Mouse (Mus musculus) T-helper 17 cell (primary cell): ENCODE data around the gene Schip1.

Experiments
- in situ Hi-C, 2 experiments: fragments of 300-600 bp; cut with MboI, MseI; formaldehyde crosslinking; loops; 1 replicate in 1 of 2; 2 replicates in 1 of 2; pipeline ENCODE4 v1.15.1; 2025; ENCODE audit warnings: high pct_unique_total_duplicates in 2 of 2

The Schip1 gene

DNA sequence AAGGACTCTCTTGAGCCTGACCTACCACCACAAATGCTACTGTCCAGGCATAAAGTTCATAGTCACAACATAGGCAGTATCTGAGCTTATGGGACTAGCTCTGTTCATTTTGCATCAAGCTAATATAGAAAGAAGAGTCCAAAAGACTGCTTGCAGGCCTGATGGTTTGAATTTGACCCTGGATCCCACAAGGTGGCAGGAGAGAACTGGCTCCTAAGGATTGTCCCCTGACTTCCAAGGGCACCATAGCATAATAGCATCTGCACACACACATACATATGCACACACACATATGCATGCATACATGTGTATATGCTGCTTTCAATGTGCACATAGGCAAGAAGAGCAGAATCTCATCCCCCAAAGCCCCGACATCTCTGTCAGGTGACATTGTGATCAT, 405.0 kb downstream of the Schip1 start:
- in situ Hi-C loops, result no loop called here

DNA sequence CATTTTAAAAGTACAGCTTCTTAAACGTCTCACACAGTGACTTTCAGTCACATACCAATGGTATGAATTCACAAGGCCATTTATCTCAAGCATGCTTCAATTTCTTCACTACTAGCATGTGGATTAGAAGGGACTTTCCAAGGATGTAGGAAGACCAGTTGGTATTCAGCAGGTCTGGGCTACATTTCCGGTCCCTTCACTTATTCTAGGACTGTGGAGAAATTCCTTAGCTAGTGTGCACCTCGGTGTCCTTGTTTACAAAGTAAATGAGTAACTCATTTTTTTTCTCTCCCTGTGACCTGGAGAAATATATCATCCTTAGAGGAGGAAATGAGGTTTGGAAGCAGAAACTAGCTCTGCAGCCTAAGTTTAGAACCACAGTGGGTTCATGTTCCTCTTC, 405.5 kb downstream of the Schip1 start:
- in situ Hi-C loops, result no loop called here

DNA sequence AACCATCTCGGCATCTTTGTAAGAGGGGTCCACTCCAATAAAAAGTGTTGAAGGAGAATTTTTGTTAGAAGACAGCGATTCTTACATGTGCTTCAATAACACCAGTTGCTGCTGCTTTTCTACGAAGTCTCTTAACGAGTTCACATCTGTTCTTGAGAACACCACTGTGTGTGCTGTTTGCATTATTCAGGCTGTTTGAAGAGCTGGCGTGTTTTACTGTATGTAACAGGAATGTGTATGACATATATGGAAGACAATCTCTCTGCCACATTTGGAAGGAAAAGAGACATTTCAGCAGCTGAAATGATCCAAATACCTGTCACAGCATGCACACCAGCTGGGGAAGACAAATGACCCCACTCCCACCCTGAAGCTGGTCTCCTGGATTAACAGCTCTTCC, 406.0 kb downstream of the Schip1 start:
- in situ Hi-C loops, result no loop called here

DNA sequence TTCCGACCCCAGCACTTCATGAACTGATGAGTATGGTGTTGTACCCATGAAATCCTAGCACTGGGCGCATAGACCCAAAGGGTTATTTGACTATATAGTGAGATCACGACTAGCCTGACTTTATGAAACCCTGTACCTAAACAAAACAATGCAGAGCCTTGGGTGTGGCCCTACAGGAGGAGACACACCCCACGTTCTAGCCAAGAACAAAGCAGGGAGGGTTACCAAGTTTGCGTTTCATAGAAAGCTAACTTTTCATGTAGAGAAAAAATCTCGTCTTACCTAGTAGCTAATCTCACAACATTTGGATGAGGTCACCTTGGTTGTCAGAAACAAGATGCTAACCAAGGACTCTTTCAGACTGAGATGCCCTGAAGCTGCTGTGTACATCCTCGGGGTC, 411.7 kb downstream of the Schip1 start:
- in situ Hi-C loops, result no loop called here

DNA sequence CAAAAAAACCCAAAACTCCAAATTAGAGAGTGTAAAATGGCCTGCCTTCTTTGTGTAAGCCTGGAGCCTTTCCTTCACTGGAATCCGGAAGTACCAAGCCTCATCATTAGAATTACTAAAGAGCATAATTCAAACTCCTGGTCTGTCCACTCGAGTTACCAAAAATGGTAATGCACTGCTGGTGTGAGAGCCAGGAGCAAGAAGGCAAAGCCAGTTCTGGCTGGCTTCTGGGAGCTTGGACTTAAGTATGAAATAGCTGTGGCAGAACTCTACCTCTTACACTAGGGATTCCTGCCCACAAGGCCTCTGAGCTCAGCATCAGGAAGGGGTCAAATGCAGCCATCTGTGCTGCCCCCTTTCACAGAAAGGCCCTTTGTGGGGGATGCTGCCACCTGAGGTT, 412.9 kb downstream of the Schip1 start:
- in situ Hi-C loops, result no loop called here

DNA sequence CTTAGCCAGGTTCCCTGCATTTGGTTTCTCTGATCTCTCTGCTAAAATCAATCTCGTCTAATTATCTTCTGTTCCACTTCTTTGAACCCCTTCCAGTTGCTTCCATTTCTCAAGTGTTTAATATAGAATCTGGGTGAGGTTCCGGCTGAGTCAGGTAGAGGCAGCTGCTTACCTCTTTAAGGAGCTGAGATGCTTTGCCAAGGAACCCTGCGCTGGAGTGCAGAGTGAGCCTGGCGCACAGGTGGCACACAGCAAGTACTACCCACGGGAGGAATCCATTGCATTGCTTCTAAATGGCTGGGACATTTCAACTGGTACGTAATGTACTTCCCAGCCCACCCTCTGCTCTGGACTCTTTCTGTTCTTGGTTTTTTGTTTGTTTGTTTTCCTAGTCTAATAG, 414.7 kb downstream of the Schip1 start:
- in situ Hi-C loops, result no loop called here

DNA sequence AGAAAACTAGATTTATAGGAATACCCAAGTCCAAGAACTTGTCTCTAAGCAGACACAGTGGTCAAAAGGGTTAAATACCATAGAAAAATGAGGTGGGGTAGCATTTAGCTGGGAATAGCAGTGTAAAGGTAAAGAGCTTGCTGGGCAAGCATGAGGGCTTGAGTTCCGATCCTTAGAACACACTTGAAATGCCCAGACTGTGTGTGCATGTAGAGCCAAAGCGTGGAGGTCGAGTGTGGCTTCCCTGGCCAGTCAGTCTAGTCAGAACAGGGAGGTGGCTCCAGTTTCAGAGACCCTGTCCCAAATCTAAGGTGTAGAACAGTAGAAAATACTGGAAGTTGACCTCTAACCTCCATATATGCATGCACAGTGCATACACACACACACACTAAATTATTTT, 418.9 kb downstream of the Schip1 start:
- in situ Hi-C loops, result no loop called here

DNA sequence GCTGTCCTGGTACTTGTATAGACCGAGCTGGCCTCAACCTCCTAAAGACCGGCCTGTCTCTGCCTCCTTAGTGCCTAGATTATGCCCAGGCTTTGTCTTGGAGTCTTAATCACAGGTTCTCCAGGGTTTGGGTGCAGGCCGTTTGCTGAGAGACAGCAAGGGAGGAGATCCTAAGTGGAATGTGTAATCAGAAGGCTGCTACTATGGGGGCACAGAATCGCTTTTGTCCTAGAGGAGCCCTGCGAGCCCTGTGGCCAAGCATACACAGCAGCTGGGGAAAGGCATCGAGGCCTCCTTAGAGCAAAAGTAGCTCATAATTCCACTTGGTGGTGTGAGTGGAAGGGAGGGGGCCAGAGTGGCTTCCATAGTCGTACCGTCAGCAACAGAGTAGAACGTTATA, 419.4 kb downstream of the Schip1 start:
- in situ Hi-C loops, result no loop called here

DNA sequence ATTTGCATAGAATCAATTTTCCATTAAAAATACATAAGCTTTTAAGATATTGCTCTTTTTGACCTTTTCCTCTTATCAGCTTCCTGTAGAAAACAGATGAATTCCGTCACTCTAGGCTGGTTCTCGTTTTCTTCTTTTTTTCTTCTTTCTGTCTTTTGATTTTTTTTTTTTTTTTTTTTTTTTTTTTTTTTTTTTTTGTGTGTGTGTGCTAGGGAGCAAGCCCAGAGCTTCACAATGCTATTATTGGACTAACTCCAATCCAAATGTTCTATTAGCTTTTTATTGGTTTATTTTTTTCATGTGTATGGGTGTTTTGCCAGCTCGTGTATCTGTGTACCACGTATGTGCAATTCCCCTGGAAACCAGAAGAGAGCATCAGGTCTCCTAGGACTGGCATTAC, 420.0 kb downstream of the Schip1 start:
- in situ Hi-C loops, result no loop called here

DNA sequence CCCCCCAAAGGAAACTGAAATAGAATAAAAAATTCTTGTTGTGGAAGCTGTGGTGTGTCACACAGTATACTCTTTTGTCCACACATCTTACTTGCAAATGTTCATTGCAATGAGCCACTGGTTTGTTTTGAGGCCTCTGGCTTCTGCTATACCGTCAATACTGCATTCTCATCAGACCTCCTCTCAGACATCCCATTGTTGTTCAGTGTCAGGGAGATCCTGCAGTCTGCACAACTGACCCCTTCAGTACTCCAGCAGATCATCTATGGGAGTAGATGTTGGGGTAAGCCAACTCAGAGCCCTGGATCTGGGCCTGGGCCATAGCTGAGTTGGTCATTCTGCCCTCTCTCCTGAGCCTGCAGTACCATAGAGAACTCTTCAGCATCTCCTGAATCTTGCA, 423.0 kb downstream of the Schip1 start:
- in situ Hi-C loops, result no loop called here

DNA sequence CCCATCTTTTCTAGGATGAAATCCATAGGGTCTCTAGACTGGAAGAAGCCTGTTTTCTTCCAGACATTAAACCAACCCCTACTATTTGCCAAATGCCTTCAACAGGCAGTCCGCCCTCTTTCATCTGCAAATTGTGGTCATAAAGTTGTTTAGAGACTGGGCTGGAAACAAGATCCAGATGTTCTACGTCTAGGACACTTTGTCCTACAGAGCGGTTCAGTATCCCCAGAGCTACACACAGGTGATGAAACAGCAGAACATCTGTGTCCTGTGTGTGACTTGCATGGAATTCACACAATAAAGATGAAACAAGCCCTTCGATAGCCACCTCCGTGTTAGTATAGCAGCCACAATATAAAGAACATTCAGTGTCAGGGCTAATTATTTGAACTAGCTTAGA, 423.7 kb downstream of the Schip1 start:
- in situ Hi-C loops, result no loop called here

DNA sequence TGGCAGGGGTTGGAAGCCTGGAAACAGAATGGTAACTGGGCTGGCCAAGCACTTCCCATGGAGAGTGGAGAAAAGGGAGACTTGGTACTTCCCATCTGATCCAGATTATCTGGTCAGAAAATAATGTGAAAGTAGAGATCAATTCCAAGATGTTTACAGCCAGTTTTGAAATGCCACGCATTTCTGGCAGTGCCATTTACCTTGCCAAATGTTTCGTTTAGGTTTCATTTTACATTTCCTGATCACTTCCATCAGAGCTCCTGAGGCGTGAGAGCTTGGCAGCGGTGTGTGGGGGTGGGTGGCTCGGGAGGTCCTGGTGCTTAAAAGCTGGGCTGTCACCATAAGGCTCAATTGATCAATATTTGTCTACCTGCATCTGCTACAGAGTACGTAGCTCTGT, 426.9 kb downstream of the Schip1 start:
- in situ Hi-C loops, result no loop called here

DNA sequence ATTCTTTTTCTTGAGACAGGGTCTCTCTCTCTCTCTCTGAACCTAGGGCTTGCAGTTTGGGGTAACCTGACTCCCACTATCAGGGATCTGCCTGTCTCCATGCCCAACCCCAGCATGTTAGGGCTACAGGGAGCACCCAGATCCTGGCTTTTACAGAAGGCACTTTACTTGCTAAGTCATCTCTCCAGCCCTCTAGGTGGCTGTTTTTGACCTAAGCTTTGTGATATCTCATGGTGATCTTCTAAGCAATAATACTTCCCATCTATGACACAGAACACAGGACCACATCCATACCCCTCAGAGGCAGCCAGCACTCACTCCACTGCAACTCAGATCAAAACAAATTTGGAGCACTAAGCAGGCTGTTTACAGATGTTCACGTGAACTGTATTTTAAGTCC, 427.5 kb downstream of the Schip1 start:
- in situ Hi-C loops, result no loop called here

DNA sequence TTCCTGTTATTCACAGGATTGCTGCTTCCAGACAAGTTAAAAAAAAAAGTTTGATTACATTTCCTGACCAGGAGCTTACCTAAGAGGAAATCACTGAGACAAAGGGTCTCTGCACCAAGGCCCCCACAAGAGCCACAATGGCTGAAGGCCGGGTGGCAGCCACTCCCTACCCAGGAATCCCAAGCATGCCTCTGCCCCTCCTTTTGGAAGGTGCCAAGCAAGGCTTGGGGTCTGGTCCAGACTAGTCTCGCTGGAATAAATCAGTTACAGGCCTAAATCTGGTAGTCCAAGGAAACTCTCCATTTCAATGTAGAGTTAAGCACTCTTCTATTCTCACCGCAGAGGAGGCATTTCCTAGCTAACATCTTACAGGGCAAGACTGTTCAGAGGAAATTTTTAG, 427.9 kb downstream of the Schip1 start:
- in situ Hi-C loops, result no loop called here

DNA sequence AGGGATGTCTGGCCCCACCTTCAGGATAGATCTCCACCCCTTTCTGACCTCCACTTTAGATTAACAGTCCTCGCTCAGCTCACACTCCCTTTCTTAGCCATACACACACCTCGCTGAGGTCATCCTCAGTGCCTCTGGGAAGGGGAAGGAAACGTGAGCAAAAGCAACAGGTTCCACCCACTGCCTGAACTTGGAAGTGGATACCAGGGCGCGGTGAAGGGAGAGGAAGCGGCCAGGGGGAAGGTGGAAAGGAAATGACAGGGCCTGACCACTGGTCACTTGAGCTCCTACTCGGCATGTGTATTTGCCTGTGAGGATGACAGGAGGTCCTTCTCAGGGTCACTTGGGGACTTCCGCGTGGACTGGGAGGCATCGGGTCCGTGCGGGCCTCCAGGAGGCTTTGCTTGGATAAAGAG, 428.6 kb downstream of the Schip1 start:
- in situ Hi-C loops, result no loop called here

DNA sequence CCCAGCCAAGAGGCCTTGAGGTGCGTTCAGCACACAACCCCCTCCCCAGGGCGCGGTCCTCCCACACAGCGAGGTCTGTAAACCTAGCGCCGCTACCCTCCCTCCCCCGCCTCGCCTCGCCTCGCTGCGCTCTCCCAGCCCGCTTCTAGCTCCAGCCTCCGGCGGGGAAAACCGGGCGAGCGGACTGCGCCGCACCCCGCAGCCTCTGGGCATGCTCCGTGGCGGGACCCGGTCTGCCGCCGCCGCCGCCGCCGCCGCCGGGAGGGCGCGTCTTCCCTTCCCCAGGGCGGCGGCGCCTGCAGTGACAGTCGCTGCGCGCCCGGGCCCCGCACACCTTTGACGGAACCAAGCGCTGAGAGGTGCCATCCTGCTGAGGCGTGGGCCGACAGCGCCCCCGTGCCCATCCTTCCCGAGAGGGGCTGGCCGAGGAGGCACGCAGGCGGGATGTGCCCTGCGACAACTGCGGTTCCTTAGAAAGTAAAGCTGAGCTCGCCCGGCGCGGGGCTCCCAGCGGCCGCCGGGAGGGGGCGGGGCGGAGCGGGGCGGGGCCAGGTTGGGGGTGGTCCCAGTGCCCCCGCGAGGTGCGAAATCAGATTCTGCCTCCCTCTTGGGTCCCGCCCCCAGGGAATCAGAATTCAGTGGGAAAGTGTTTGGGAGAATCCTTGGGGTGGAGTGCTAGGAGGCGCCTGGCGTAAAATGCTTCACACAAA, 429.1 kb downstream of the Schip1 start:
- in situ Hi-C loops, result no loop called here

DNA sequence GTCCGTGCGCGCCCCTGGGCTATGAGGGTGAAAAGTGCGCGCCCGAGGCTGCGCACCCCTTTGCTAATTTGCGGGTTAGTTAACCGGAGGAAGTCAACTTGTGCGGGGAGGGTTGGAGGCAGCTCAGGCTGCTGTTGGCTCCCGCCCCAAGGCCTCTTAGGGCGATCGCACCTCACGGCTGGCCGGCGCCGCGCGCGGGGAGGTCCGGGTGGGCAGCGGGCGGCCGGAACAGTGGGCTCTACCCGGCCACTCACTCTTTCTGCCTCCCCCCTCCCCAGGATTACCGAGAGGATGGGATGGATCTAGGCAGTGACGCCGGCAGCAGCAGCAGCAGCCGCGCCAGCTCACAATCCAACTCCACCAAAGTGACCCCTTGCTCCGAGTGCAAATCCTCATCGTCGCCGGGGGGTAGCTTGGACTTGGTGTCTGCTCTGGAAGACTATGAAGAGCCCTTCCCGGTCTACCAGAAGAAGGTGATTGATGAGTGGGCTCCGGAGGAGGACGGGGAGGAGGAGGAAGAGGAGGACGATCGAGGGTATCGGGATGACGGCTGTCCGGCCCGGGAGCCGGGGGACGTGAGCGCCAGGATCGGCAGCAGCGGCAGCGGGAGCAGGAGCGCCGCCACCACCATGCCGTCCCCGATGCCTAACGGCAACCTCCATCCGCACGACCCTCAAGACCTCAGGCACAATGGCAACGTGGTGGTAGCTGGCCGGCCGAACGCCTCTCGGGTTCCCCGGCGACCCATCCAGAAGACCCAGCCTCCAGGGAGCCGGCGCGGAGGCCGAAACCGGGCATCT, 429.9 kb downstream of the Schip1 start:
- in situ Hi-C loops, result no loop called here

DNA sequence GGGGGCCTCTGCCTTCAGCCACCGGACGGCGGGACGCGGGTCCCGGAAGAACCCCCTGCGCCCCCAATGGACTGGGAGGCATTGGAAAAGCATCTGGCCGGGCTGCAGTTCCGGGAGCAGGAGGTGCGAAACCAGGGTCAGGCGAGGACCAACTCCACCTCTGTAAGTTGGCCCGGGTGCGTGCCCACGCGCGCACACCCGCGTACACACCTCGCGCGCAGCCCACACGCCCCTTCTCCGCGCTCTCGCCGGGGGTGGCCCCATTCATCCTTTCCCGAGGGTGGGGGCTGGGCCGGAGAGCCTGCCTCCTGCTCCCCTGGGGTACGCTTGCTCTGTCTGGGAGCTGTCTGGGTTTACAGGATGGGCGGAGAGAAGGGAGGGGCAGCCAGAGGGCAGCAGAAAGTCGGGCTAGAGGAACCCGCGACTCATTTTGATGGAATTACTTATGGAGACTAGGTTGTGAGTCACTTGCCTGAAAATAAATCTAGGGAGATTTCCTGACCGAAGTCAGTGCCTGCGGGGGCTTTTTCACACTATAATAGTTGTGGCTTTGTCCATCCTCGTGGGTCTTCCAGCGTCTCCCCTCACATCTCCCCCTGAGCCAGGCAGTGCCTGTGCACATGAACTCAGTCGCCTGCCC, 430.6 kb downstream of the Schip1 start:
- in situ Hi-C loops, result no loop called here

DNA sequence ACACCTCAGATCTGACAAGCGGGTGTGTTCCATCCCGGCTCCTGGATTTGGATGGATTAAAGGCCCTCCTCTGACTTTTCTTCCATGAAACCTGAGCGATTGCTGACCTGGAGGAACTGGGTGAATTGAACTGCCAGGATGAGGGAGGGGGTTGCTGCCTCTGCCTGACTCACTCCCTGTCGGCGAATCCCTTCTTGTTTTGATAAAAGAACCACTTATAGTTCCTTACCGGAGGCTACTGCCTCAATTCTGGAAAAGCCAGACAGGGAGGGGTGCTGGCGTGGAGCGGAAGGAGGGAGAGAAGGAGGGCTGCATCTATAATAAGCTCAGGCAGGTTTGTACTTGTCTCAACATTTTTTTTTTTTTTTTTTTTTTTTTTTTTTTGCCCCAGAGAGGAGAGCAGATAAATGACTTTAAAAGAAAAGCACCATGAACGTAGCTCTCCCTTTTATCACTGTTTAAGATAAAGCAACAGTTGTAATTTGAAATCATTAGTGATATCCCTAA, 431.2 kb downstream of the Schip1 start:
- in situ Hi-C loops, result no loop called here

DNA sequence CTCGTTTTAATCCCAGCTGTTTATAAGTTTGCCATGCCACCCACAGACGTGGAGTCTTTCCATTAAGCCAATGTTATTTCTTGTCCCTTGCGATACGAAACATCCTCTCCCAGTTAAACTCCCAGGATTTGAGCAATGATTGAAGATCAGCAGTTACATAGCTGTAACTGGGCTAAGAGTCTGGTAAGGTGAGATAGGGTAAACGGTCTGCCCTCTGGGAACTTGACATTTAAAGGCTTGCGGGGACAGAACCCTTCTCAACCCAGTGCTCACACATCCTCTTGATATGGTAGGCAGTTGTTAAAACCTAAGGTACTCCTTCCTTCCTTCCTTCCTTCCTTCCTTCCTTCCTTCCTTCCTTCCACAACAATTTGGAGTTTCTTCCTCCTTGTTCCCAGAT, 431.9 kb downstream of the Schip1 start:
- in situ Hi-C loops, result no loop called here

DNA sequence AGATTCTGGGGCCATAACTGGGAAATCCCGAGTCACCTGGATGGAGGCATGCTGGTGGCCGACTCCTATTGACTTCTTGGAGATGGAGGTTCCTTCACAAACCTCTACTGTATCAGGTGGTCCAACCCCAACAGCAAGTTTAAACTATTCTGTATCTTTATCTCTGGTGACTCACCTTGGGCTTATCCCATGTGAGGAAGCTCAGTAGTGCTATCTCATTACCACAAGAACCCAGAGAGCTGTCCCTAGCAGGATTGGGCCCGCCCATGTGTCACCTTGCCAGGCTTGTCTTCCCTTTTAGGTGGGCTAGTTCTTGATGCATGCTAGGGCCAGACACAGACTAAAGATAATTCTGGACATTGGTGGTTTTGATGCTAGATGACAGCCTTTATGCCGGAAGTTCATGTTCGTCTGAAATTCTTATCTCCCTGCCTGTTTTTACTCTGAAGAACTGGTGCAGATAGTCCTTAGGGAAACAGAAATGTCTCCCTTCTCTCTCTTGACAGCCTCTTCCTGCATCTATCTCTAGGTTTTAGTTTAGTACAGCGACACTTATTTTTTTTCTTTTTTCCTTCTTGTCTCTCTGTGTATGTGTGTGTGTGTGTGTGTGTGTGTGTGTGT, 435.0 kb downstream of the Schip1 start:
- in situ Hi-C loops, result no loop called here

DNA sequence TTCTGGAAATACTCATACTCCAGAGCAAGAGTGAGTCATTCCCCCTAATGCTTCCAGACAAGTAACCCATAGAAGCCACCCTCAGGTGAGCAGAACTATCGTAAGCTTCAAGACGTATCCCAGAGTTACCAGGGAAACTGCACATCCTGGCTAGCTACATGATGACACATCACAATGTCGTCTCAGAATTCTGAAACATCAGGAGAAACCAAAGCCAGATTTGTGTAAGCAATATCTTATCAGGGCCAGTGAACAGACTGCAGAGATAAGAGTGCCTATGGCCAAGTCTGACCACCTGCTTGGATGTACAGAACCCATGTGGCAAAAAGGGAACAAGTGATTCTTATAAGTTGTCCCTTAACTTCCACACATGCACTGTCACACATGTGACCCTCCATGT, 440.2 kb downstream of the Schip1 start:
- in situ Hi-C loops, result no loop called here
